Mouse (Mus musculus) embryo, embryonic 9.5 days (tissue): Measurements from ENCODE around the gene Lats1.
"Not testable (repeated sequence)": the region's sequence is repeated elsewhere in the genome, so short reads cannot be mapped to it uniquely, and the experiment has no call there.

Experiments used
- DNase-seq: peaks from one replicate; pipeline ENCODE4 v3.0.0-alpha.2; 2017; ENCODE audit errors: extremely low spot score

Lats1 gene

DNA sequence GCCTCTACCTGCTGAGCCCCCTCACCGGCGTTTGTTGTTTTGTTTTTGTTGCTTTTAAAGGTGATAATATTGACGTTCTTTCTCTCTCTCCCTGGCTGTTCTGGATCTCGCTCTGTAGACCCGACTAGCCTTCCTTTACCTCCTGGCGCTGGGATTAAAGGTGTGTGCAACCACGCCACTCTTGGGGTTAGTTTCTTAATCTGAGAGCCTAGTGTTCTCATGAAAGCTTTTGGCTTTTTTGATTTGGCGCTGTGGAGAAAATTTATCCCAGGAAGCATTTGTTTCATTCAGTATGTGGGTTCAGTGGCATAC lies 45.4 kb downstream of the Lats1 start:
- DNase-seq = no peak

DNA sequence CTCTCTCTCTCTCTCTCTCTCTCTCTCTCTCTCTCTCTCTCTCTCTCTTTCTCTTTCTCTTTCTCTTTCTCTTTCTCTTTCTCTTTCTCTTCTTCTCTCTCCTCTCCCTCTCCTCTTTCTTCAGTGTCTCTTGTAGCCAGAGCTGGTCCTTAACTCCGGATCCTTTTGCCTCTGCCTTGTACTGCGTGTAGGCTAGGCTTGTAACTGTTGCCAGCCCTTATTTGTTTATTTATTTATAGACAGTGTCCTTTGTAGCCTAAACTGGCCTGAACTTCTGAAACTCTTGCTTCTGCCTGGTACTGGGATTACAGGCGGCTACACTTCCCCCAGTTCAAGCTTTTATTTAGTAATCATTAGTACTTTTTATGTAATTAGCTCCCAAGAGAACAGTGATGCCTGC lies 46.0 kb downstream of the Lats1 start:
- no peak for DNase-seq

DNA sequence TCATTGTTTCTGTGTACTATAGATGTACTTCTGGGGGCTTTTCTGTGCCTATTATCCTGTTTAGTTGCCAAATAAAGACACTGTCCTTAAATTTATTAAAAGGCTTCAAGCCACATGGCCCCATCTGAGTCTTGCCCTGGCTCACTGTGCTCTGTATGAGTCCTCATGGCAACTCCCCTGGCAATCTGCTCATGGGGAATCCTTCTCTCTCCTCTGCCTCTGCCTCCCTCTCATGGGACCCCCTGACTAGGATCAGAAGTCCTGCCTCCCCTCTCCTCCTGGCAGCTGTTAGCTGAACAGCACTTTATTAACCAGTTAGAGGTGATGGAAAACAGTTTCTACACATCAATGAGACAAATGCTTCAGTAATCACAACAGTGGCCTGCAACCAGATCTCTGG lies 50.6 kb downstream of the Lats1 start:
- DNase-seq = no peak

DNA sequence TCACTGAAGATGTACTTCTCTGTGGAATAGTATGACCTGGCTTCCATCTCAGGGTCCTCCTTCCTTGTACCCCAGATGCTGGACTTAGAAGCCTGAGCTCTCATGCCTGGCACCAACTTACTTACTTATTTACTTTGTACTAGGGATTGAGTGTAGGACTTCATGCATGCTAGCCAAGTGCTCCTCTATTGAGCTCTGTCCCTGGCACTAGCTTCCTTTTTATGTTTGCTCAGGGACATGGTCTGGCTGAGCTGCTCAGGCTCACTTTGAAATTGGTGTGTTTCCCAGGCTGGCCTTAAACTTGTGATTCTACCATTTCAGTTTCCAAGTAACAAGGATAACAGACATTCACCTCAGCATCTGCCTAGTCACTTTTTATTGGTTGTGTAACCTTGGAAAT lies 56.1 kb downstream of the Lats1 start:
- no peak for DNase-seq

DNA sequence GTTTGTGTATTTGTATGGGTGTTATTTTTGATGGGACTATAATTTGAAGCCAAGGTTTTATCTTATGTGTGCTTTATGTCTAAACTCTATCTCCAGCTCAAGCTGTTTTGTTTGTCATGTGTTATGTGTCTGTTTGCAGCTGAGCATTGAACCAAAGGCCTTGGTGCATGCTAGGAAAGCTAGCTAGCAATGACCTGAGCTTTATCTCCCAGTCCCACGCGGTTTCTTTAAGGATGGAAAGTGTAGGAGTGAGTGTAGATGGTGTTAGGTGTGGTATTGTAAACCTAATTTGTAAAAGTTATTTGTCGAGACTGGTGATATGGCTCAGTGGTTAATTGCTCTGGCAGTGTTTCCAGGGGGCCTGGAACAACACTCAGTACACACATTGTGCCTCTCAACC lies 56.9 kb downstream of the Lats1 start:
- no peak for DNase-seq

DNA sequence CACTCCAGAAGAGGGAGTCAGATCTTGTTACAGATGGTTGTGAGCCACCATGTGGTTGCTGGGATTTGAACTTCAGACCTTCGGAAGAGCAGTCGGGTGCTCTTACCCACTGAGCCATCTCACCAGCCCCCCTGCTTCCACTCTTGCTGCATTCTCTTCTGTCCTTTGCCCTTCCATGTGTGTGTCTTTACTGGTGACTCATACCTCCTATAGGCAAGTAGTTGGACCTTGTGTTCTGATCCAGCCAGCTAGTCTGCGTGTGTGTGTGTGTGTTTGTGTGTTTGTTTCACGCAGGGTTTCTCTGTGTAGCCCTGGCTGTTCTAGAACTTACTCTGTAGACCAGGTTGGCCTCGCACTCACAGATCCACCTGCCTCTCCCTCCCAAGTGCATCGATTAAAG lies 64.5 kb downstream of the Lats1 start:
- not testable (repeated sequence) for DNase-seq

DNA sequence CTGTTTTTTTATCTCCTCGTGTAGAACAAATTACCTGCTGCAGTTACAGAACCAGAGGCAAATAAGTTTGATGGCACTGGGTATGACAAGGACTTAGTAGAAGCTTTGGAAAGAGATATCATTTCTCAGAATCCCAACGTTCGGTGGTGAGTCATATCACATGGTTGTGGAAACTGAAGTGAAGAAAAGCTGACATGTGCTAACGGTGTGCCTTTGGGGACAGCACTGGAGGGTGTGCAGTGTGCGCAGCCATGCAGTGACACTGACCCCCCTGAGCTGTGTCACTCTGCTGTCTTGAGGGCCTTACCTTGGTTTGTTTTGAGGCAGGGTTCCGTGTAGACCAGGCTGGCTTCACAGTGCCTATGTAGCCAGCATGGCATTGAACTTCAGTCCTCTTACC lies 67.7 kb downstream of the Lats1 start:
- DNase-seq = no peak

- DNase-seq = no peak
Measured at GRCm38 (mm10) chr10:7757544-7757943, 76.5 kb downstream of the Lats1 start.
